Mouse (Mus musculus): ENCODE data around the gene 2010109A12Rik.
A peak's percentile ranks its signal among the peaks of the same experiment; 100 is the strongest.

Gene 2010109A12Rik

GRCm38 (mm10) chr5:93229527-93229926 lies 23.2 kb downstream of the 2010109A12Rik start:
- no peak for DNase-seq (ENCODE audit: low read depth, low spot score)

- no peak for DNase-seq (ENCODE audit: low read depth, low spot score)
These were observed 25.4 kb downstream of the 2010109A12Rik start for GRCm38 (mm10) chr5:93231721-93232120.

- DNase-seq (ENCODE audit: low read depth, low spot score) = no peak
These were observed 26.5 kb downstream of the 2010109A12Rik start for GRCm38 (mm10) chr5:93232838-93233237.

- peak; percentile 56 for DNase-seq (ENCODE audit: low read depth, low spot score)
These were observed 27.8 kb downstream of the 2010109A12Rik start for GRCm38 (mm10) chr5:93234130-93234529.

- no peak for DNase-seq (ENCODE audit: low read depth, low spot score)
These were observed 28.3 kb downstream of the 2010109A12Rik start for GRCm38 (mm10) chr5:93234605-93235004.

GRCm38 (mm10) chr5:93235888-93236287 lies 29.6 kb downstream of the 2010109A12Rik start:
- DNase-seq (ENCODE audit: low read depth, low spot score) = peak; percentile 97

GRCm38 (mm10) chr5:93236541-93236940 lies 30.2 kb downstream of the 2010109A12Rik start:
- DNase-seq (ENCODE audit: low read depth, low spot score) = peak; percentile 41

GRCm38 (mm10) chr5:93239590-93240544 lies 33.5 kb downstream of the 2010109A12Rik start:
- DNase-seq (ENCODE audit: low read depth, low spot score) = no peak

- no peak for DNase-seq (ENCODE audit: low read depth, low spot score)
These were observed 39.0 kb downstream of the 2010109A12Rik start for GRCm38 (mm10) chr5:93245280-93245679.

- DNase-seq (ENCODE audit: low read depth, low spot score) = no peak
These were observed 43.7 kb downstream of the 2010109A12Rik start for GRCm38 (mm10) chr5:93249940-93250578.

GRCm38 (mm10) chr5:93251001-93251760 lies 44.9 kb downstream of the 2010109A12Rik start:
- DNase-seq (ENCODE audit: low read depth, low spot score) = peak; percentile 91

GRCm38 (mm10) chr5:93255759-93256265 lies 49.5 kb downstream of the 2010109A12Rik start:
- no peak for DNase-seq (ENCODE audit: low read depth, low spot score)

GRCm38 (mm10) chr5:93256820-93257405 lies 50.6 kb downstream of the 2010109A12Rik start:
- DNase-seq (ENCODE audit: low read depth, low spot score) = no peak

GRCm38 (mm10) chr5:93259349-93259748 lies 53.0 kb downstream of the 2010109A12Rik start:
- no peak for DNase-seq (ENCODE audit: low read depth, low spot score)

- no peak for DNase-seq (ENCODE audit: low read depth, low spot score)
These were observed 54.7 kb downstream of the 2010109A12Rik start for GRCm38 (mm10) chr5:93260983-93261382.

GRCm38 (mm10) chr5:93262751-93263150 lies 56.4 kb downstream of the 2010109A12Rik start:
- DNase-seq (ENCODE audit: low read depth, low spot score) = no peak
